Mouse (Mus musculus) lung, postnatal 0 days (tissue): ENCODE results near the gene Ascl3.

Experiments used
- CTCF ChIP-seq: IDR thresholded peaks from 2 replicates; pipeline ENCODE4 v1.5.1; 2016; ENCODE audit warnings: antibody characterized with exemption, mild to moderate bottlenecking
- EP300 ChIP-seq: IDR thresholded peaks from 2 replicates; pipeline ENCODE4 v1.6.1; 2016; ENCODE audit warnings: antibody characterized with exemption, mild to moderate bottlenecking, control low read depth

DNA sequence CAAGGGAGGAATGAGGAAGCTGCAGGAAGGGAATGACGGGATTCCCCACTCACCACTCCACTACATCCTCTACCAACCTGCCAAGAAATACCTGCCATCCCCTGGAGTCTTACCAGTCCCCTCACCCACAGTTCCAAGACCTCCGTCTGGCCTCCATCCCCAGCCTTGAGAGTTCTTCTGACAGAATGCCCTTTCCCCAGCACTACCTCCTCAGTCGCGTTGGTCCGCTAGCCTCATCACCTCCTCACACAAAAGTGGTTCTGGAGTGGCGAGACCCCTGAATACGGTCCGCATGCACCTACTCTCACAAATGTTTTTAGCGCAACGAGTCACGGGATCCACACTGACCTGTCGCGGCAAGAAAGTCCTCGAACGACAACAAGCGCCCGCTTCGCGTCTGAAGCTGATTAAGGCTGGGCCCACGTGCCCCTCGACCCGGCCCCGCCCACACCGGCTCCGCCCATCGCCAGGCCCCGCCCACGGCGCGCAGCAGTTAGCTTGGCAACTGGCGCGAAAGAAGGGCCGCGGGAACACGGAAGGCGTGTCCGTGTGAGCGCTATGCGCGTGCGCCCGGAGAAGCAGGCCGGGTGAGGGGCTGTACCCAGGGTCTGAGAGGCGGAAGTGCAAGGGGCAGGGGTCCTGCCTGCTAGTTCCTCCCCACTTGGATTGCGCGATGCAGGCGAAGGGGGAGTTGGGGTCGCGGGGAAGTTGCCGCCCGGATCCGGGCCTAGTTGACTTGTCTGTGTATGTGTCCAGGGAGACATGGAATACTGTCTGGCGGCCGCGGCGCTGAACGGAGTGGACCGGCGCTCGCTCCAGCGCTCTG lies 28.1 kb downstream of the Ascl3 start, which contains the start of the genes St5 and Akip1:
- TF ChIP-seq CTCF = no peak; the same call in 1 of the 2 replicates
- TF ChIP-seq EP300 = no peak
